Mouse (Mus musculus): ENCODE results near the gene Faap100.

GRCm38 (mm10) chr11:120395661-120396060 is 17.1 kb upstream of the Faap100 start:
- TF ChIP-seq GATA1 (IDR thresholded peaks at IDR 0.05; ENCODE audit: low read length) (no peak), TAL1 (IDR thresholded peaks at IDR 0.05; ENCODE audit: low read length) (no peak)

Data from erythroblast, embryonic 14.5 days (primary cell).